Mouse (Mus musculus) forebrain, embryonic 13.5 days (tissue): Measurements from ENCODE around the gene Atg9a. TPM values are rescaled to one million over a fixed set of nuclear protein-coding genes. Genes with fewer than 3 reads are reported as not detected.
A peak's percentile ranks its signal among the peaks of the same experiment; 100 is the strongest.
"Not testable (repeated sequence)": the region's sequence is repeated elsewhere in the genome, so short reads cannot be mapped to it uniquely, and the experiment has no call there.

Experiments used
- ATAC-seq: fragments of 200-750 bp; cut with Nextera tagmentation; 2 replicates; pipeline ENCODE4 v1.8.0; 2017
- H3K27ac ChIP-seq: fragments of 300-500 bp; sonication (generic); 2 replicates; pipeline ENCODE4 v1.5.1; 2015; ENCODE audit warnings: inconsistent platforms, mild to moderate bottlenecking, moderate library complexity
- H3K27me3 ChIP-seq: fragments of 300-500 bp; sonication (generic); 2 replicates; pipeline ENCODE4 v1.6.1; 2015; ENCODE audit warnings: mild to moderate bottlenecking, inconsistent platforms
- H3K36me3 ChIP-seq: fragments of 300-500 bp; sonication (generic); 2 replicates; pipeline ENCODE4 v1.6.1; 2015; ENCODE audit warnings: mild to moderate bottlenecking, inconsistent platforms; ENCODE audit not compliant: poor library complexity, severe bottlenecking
- H3K4me1 ChIP-seq: fragments of 300-500 bp; sonication (generic); 2 replicates; pipeline ENCODE4 v1.6.1; 2015; ENCODE audit warnings: inconsistent platforms
- H3K4me2 ChIP-seq: fragments of 300-500 bp; sonication (generic); 2 replicates; pipeline ENCODE4 v1.6.1; 2015; ENCODE audit warnings: inconsistent platforms, mild to moderate bottlenecking, moderate library complexity
- H3K4me3 ChIP-seq: fragments of 300-500 bp; sonication (generic); 2 replicates; pipeline ENCODE4 v1.5.1; 2015; ENCODE audit warnings: mild to moderate bottlenecking, inconsistent platforms
- H3K9ac ChIP-seq: fragments of 300-500 bp; sonication (generic); 2 replicates; pipeline ENCODE4 v1.6.1; 2015; ENCODE audit warnings: mild to moderate bottlenecking, inconsistent platforms
- H3K9me3 ChIP-seq: fragments of 300-500 bp; sonication (generic); replicated peaks from 2 replicates; pipeline ENCODE4 v1.6.1; 2016; ENCODE audit warnings: inconsistent platforms
- WGBS: fragments of 180-500 bp; shearing (Covaris S2); methylation state at CpG from one replicate; pipeline ENCODE4 v1.1.7; 2015; 5-methylcytosine and 5-hydroxymethylcytosine counted together
- polyA plus RNA-seq: library from polyadenylated mRNA; unstranded; fragments of >200 nt; fragmentation: Nextera tagmentation; extraction: Ambion mirVana; gene quantifications from 2 replicates; pipeline ENCODE4 v1.2.1, GENCODE M21; 2015

Atg9a gene
- 29.7 and 31.8 TPM in 2 replicates for polyA plus RNA-seq

- no peaks in the 10 kb centered on the region for H3K9me3 ChIP-seq
- H3K27ac ChIP-seq, result peak within 1 kb of the TSS; percentile 89
- WGBS, result under 1% methylated on average over 53 of the region's 56 CpGs
- H3K27me3 ChIP-seq, result no peaks in the 10 kb centered on the region
- H3K36me3 ChIP-seq, result peaks cover 33% of the 10 kb centered on the region
- H3K4me2 ChIP-seq, result peak within 1 kb of the TSS; percentile 93
- H3K4me1 ChIP-seq, result peaks cover 26% of the 10 kb centered on the region
- peak; percentile 99 for ATAC-seq
- H3K9ac ChIP-seq, result peak within 1 kb of the TSS; percentile 86
- peak within 1 kb of the TSS; percentile 67 for H3K4me3 ChIP-seq
Observed at GRCm38 (mm10) chr1:75191622-75192402, at the start of gene Atg9a, which contains the start of gene Ankzf1. Gene Atg9a, minus strand, starts transcription at chr1:75192196. Gene Ankzf1, plus strand, starts transcription at chr1:75192151.

- Histone ChIP-seq H3K9ac (no peak overlapping the region), H3K4me2 (no peak overlapping the region), H3K4me1 (peaks cover 18% of the 10 kb centered on the region), H3K36me3 (peaks cover 39% of the 10 kb centered on the region), H3K9me3 (no peaks in the 10 kb centered on the region), H3K27ac (no peak overlapping the region), H3K4me3 (no peak overlapping the region), H3K27me3 (no peaks in the 10 kb centered on the region)
- no peak for ATAC-seq
- 84% methylated on average over 10 of the region's 10 CpGs for WGBS
Observed at GRCm38 (mm10) chr1:75239591-75239990, 47.6 kb upstream of the Atg9a start.

- Histone ChIP-seq H3K4me3 (peak within 1 kb of the TSS; percentile 69), H3K36me3 (peaks cover 18% of the 10 kb centered on the region), H3K4me2 (peak within 1 kb of the TSS; percentile 94), H3K27ac (peak within 1 kb of the TSS; percentile 68), H3K27me3 (no peaks in the 10 kb centered on the region; the same call in 1 of the 2 replicates), H3K9ac (peak within 1 kb of the TSS; percentile 90), H3K4me1 (peaks cover 27% of the 10 kb centered on the region), H3K9me3 (no peaks in the 10 kb centered on the region)
- ATAC-seq, result peak; percentile 86
- WGBS, result under 1% methylated on average over 62 of the region's 64 CpGs
Observed at GRCm38 (mm10) chr1:75236117-75237050, 44.4 kb upstream of the Atg9a start, which contains the start of gene Dnajb2. Gene Dnajb2, plus strand, starts transcription at chr1:75236406.

GRCm38 (mm10) chr1:75234606-75235005, 42.6 kb upstream of the Atg9a start:
- Histone ChIP-seq H3K4me3 (no peak overlapping the region), H3K4me1 (peaks cover 27% of the 10 kb centered on the region), H3K4me2 (0 out of 2 replicates have a peak overlapping the region, but pooled peaks have one; percentile 10), H3K27me3 (peaks cover 5% of the 10 kb centered on the region; the same call in 1 of the 2 replicates), H3K36me3 (peaks cover 4% of the 10 kb centered on the region), H3K27ac (no peak overlapping the region), H3K9me3 (no peaks in the 10 kb centered on the region), H3K9ac (no peak overlapping the region)
- ATAC-seq, result peak; percentile 66
- under 1% methylated on average over 8 of the region's 8 CpGs for WGBS

GRCm38 (mm10) chr1:75232489-75232888, 40.5 kb upstream of the Atg9a start:
- WGBS, result 74% methylated on average over 4 of the region's 4 CpGs
- H3K4me2 ChIP-seq, H3K9ac ChIP-seq, H3K4me3 ChIP-seq, ATAC-seq, H3K36me3 ChIP-seq, H3K9me3 ChIP-seq, H3K27ac ChIP-seq: not testable (repeated sequence)
- H3K4me1 ChIP-seq, result peaks cover 25% of the 10 kb centered on the region
- H3K27me3 ChIP-seq, result peaks cover 10% of the 10 kb centered on the region; the same call in 1 of the 2 replicates

- H3K9ac ChIP-seq, result no peak within 1 kb of the TSS
- no peak within 1 kb of the TSS for H3K4me2 ChIP-seq
- H3K4me3 ChIP-seq, result no peak within 1 kb of the TSS
- 70% methylated on average over 5 of the region's 5 CpGs for WGBS
- ATAC-seq, result no peak
- H3K9me3 ChIP-seq, result no peaks in the 10 kb centered on the region
- H3K27me3 ChIP-seq, result peaks cover 10% of the 10 kb centered on the region; the same call in 1 of the 2 replicates
- no peaks in the 10 kb centered on the region for H3K36me3 ChIP-seq
- H3K27ac ChIP-seq, result no peak within 1 kb of the TSS
- peaks cover 17% of the 10 kb centered on the region for H3K4me1 ChIP-seq
Observed at GRCm38 (mm10) chr1:75231664-75232152, 39.7 kb upstream of the Atg9a start, which contains the start of gene A630095N17Rik. Gene A630095N17Rik, minus strand, starts transcription at chr1:75232102.

- Histone ChIP-seq H3K4me2 (no peak overlapping the region), H3K9ac (no peak overlapping the region), H3K9me3 (no peaks in the 10 kb centered on the region), H3K27me3 (peaks cover 10% of the 10 kb centered on the region; the same call in 1 of the 2 replicates), H3K36me3 (no peaks in the 10 kb centered on the region), H3K4me1 (peaks cover 17% of the 10 kb centered on the region; the same call in 1 of the 2 replicates), H3K4me3 (no peak overlapping the region), H3K27ac (no peak overlapping the region)
- no peak for ATAC-seq
- WGBS, result 85% methylated on average over 4 of the region's 4 CpGs
Observed at GRCm38 (mm10) chr1:75231224-75231623, 39.2 kb upstream of the Atg9a start.

GRCm38 (mm10) chr1:75230335-75230994, 38.5 kb upstream of the Atg9a start:
- no peak overlapping the region for H3K4me3 ChIP-seq
- no peak overlapping the region for H3K27ac ChIP-seq
- H3K36me3 ChIP-seq, result no peaks in the 10 kb centered on the region
- WGBS, result 83% methylated on average over 7 of the region's 7 CpGs
- no peaks in the 10 kb centered on the region for H3K9me3 ChIP-seq
- peaks cover 10% of the 10 kb centered on the region; the same call in 1 of the 2 replicates for H3K27me3 ChIP-seq
- no peak overlapping the region for H3K9ac ChIP-seq
- ATAC-seq, result no peak
- peaks cover 11% of the 10 kb centered on the region; the same call in 1 of the 2 replicates for H3K4me1 ChIP-seq
- no peak overlapping the region for H3K4me2 ChIP-seq

- no peak for ATAC-seq
- peaks cover 4% of the 10 kb centered on the region; the same call in 1 of the 2 replicates for H3K4me1 ChIP-seq
- no peaks in the 10 kb centered on the region for H3K9me3 ChIP-seq
- no peak overlapping the region for H3K9ac ChIP-seq
- H3K27ac ChIP-seq, result no peak overlapping the region
- 80% methylated on average over 4 of the region's 4 CpGs for WGBS
- peaks cover 10% of the 10 kb centered on the region; the same call in 1 of the 2 replicates for H3K27me3 ChIP-seq
- H3K4me2 ChIP-seq, result no peak overlapping the region
- no peak overlapping the region for H3K4me3 ChIP-seq
- H3K36me3 ChIP-seq, result no peaks in the 10 kb centered on the region
Observed at GRCm38 (mm10) chr1:75229158-75229557, 37.2 kb upstream of the Atg9a start.

- no peak for ATAC-seq
- no peak overlapping the region for H3K4me3 ChIP-seq
- H3K36me3 ChIP-seq, result no peaks in the 10 kb centered on the region
- H3K27me3 ChIP-seq, result peaks cover 18% of the 10 kb centered on the region
- H3K9me3 ChIP-seq, result no peaks in the 10 kb centered on the region
- WGBS, result 64% methylated on average over 1 of the region's 1 CpGs
- no peak overlapping the region for H3K9ac ChIP-seq
- H3K4me2 ChIP-seq, result no peak overlapping the region
- H3K27ac ChIP-seq, result no peak overlapping the region
- H3K4me1 ChIP-seq, result no peaks in the 10 kb centered on the region
Observed at GRCm38 (mm10) chr1:75227653-75228052, 35.7 kb upstream of the Atg9a start.

GRCm38 (mm10) chr1:75226138-75226537, 34.1 kb upstream of the Atg9a start:
- no peaks in the 10 kb centered on the region for H3K4me1 ChIP-seq
- H3K9ac ChIP-seq, result no peak overlapping the region
- H3K36me3 ChIP-seq, result no peaks in the 10 kb centered on the region
- no peaks in the 10 kb centered on the region for H3K9me3 ChIP-seq
- 54% methylated on average over 2 of the region's 2 CpGs for WGBS
- no peak overlapping the region for H3K4me3 ChIP-seq
- peaks cover 33% of the 10 kb centered on the region for H3K27me3 ChIP-seq
- H3K4me2 ChIP-seq, result no peak overlapping the region
- no peak for ATAC-seq
- no peak overlapping the region for H3K27ac ChIP-seq
